Mouse (Mus musculus) kidney, adult 18-20 months (tissue): ENCODE data around the gene Isoc2a.

ENCODE experiments used
- DNase-seq: peaks from one replicate; pipeline ENCODE4 v3.0.0; 2021

Isoc2a gene

GRCm38 (mm10) chr7:4943223-4943815 lies 66.4 kb downstream of the Isoc2a start:
- peak; percentile 97 for DNase-seq
